Mouse (Mus musculus) lung, postnatal 0 days (tissue): ENCODE measurements at regions not wholly inside any gene's neighbourhood (a gene's known extent, or its start where the extent isn't known, plus 50 kb on each side); places are given as distances from the start of the nearest gene placed in this dataset.

Experiments used
- ATAC-seq: fragments of 200-750 bp; cut with Nextera tagmentation; 2 replicates; pipeline ENCODE4 v1.8.0; 2017; ENCODE audit warnings: moderate library complexity
- DNase-seq: peaks from one replicate; pipeline ENCODE4 v3.0.0-alpha.2; 2016; ENCODE audit warnings: low spot score
- H3K27ac ChIP-seq: fragments of 300-500 bp; sonication (generic); 2 replicates; pipeline ENCODE4 v1.5.1; 2014; ENCODE audit warnings: antibody characterized with exemption, mild to moderate bottlenecking, low read length, mixed read lengths
- H3K27me3 ChIP-seq: fragments of 300-500 bp; sonication (generic); replicated peaks from 2 replicates; pipeline ENCODE4 v1.6.1; 2014; ENCODE audit warnings: low read length, mixed read lengths; ENCODE audit not compliant: insufficient read depth
- H3K36me3 ChIP-seq: fragments of 300-500 bp; sonication (generic); 2 replicates; pipeline ENCODE4 v1.6.1; 2014; ENCODE audit warnings: low read length, mixed read lengths; ENCODE audit not compliant: insufficient read depth
- H3K4me1 ChIP-seq: fragments of 300-500 bp; sonication (generic); 2 replicates; pipeline ENCODE4 v1.6.1; 2014; ENCODE audit warnings: antibody characterized with exemption, low read depth, low read length, mixed read lengths; ENCODE audit not compliant: insufficient read depth
- H3K4me2 ChIP-seq: fragments of 300-500 bp; sonication (generic); replicated peaks from 2 replicates; pipeline ENCODE4 v1.6.1; 2014; ENCODE audit warnings: low read depth, mild to moderate bottlenecking, low read length, moderate library complexity, mixed read lengths
- H3K4me3 ChIP-seq: fragments of 300-500 bp; sonication (generic); 2 replicates; pipeline ENCODE4 v1.5.1; 2014; ENCODE audit warnings: low read depth, low read length
- H3K9ac ChIP-seq: fragments of 300-500 bp; sonication (generic); replicated peaks from 2 replicates; pipeline ENCODE4 v1.6.1; 2014; ENCODE audit warnings: low read depth, mild to moderate bottlenecking
- H3K9me3 ChIP-seq: fragments of 300-500 bp; sonication (generic); 2 replicates; pipeline ENCODE4 v1.6.1; 2016; ENCODE audit warnings: low read length, mixed read lengths
- CTCF ChIP-seq: IDR thresholded peaks from 2 replicates; pipeline ENCODE4 v1.5.1; 2016; ENCODE audit warnings: antibody characterized with exemption, mild to moderate bottlenecking
- EP300 ChIP-seq: IDR thresholded peaks from 2 replicates; pipeline ENCODE4 v1.6.1; 2016; ENCODE audit warnings: antibody characterized with exemption, mild to moderate bottlenecking, control low read depth
- WGBS: fragments of 180-500 bp; shearing (Covaris S2); extraction: QIAGEN DNeasy Blood & Tissue Kit; methylation state at CpG from one replicate; pipeline ENCODE4 v1.1.7; 2014; 5-methylcytosine and 5-hydroxymethylcytosine counted together

DNA sequence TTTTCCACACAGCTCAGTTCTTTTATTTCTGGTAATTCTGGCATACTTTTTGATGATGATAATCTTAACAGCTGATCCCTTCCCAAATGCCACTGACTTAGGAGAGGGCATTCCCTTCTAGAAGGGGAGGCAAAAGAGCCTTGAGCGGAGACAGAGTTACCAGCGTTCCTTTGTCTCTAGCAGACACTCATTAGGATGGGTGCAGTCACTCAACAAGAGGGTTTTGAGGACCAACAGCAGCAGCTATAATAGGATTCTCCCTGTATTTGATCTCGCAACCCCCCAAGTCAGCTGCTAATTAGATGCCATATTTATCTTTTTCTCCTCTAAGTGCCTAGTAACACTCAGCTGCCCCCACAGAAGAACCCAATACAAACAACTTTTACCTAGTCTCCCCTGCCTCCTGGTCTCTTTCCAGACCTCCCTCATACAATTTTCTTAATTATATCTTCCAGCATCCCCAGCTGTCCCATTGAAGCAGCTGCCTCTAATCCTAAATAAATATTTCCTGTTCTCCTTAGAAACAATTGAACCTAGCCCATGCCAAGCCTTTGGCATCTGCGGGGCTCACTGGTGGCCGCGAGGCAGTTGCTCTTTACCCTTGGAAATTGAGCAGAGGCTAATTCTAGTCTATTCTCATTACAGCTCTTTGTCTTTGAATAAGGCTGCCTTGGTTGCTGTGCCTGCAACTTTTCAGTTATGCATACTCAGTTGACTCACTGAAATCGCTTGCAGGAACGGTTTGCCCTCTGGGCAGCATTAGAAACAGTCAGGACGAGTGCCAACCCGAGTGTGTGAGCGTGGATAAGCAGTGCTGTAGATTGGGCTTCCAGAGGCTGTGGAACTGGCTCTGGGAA lies 286.6 kb downstream of the Slc30a10 start:
- no peaks in the 10 kb centered on the region for H3K27me3 ChIP-seq
- H3K4me1 ChIP-seq: no peaks in the 10 kb centered on the region
- TF ChIP-seq EP300 (no peak), CTCF (no peak)
- no peaks in the 10 kb centered on the region for H3K9me3 ChIP-seq
- DNase-seq: no peak
- H3K4me2 ChIP-seq: no peak overlapping the region
- no peak overlapping the region for H3K9ac ChIP-seq
- H3K27ac ChIP-seq: no peak overlapping the region
- H3K4me3 ChIP-seq: no peak overlapping the region
- H3K36me3 ChIP-seq: no peaks in the 10 kb centered on the region
- ATAC-seq: no peak
- WGBS: 35% methylated on average over 11 of the region's 11 CpGs

DNA sequence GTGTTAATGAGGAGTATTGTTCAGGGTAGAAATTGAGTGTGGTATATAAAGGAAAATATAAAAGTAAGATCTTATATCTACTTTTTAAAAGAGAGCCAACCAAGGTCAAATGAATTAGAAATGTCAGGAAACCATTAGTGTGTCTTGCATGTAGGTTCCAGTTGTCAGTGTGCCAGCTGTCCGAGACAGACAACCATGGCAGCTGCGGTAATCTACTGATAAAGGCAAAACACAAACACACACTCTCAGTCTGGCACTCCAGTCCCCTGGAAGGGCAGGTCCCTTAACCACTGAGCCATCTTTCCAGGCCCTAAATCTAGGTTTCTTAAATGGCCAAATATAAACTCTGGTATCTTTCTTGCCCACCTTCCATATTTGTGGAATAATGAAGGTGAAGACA lies 294.6 kb downstream of the Slc30a10 start:
- no peak overlapping the region for H3K9ac ChIP-seq
- no peak for TF ChIP-seq CTCF
- no peak for TF ChIP-seq EP300
- H3K36me3 ChIP-seq: no peaks in the 10 kb centered on the region
- H3K27me3 ChIP-seq: no peaks in the 10 kb centered on the region
- no peaks in the 10 kb centered on the region for H3K9me3 ChIP-seq
- no peak overlapping the region for H3K4me3 ChIP-seq
- H3K27ac ChIP-seq: no peak overlapping the region
- H3K4me2 ChIP-seq: no peak overlapping the region
- DNase-seq: no peak
- ATAC-seq: no peak
- WGBS: 43% methylated on average over 2 of the region's 2 CpGs
- no peaks in the 10 kb centered on the region for H3K4me1 ChIP-seq

DNA sequence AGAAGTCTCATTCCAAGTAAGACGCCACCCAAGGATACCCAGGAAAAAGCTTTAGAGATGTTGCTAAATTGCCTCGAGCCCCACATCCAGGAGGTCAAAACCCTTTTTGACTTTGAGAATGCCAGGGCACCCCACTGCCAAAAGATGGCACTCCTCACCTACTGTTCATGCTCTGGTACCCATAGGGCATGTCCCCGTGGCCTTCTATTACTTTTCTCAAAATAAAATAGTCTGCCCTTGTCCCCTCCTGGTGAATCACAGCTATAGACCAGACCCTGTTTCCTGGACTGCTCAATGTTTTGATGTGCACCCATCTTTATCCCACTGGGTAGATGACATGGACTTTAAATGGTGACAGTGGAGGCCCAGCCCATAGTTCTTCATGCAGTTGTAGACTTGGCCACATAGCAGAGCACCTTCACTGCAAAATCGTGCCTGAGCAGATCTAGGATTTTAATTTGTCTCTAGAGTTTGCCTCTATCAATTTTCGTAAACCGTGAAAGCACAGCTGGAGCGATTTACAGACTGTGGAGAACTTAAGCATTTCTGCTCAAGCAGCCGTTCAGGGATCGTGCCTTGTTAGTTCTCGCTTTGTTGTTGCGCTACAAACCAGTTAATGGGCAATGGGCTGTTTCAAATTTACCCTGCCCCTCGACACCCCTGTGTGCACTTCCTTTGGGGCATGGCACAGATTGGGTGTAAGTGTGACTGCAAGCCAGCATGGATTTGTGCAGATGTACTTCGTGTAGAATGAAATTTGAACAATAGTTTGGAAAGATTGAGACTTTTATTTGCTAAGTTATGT lies 300.0 kb downstream of the Slc30a10 start:
- no peaks in the 10 kb centered on the region for H3K4me1 ChIP-seq
- H3K4me2 ChIP-seq: no peak overlapping the region
- peak; percentile 50 for DNase-seq
- H3K27ac ChIP-seq: no peak overlapping the region
- 75% methylated on average over 13 of the region's 13 CpGs for WGBS
- no peak overlapping the region for H3K9ac ChIP-seq
- TF ChIP-seq EP300 (no peak), CTCF (peak; percentile 67)
- H3K36me3 ChIP-seq: no peaks in the 10 kb centered on the region
- H3K27me3 ChIP-seq: no peaks in the 10 kb centered on the region
- no peak for ATAC-seq
- no peak overlapping the region for H3K4me3 ChIP-seq
- no peaks in the 10 kb centered on the region for H3K9me3 ChIP-seq

DNA sequence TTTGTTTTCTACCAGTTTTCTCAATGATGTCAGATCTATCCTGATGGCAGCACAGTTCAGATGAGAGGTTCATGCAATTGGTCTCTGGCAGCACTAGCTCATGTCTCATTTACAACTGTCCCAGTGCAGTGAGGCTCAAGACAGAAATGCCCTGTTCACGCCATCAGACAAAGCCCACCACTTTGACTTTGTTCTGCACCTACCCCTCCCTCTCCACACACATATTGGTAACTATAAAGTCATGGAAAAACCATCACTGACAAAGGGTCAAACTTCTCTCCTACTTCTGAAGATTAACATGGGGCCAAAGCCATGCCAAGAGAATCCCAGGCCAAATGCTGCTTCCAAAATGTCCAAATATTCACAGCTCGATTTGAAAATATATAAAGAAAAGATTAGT lies 302.7 kb downstream of the Slc30a10 start:
- DNase-seq (no peak), ATAC-seq (no peak)
- no peak overlapping the region for H3K27ac ChIP-seq
- H3K27me3 ChIP-seq: no peaks in the 10 kb centered on the region
- H3K4me1 ChIP-seq: no peaks in the 10 kb centered on the region
- 72% methylated on average over 2 of the region's 2 CpGs for WGBS
- H3K4me2 ChIP-seq: no peak overlapping the region
- no peak overlapping the region for H3K4me3 ChIP-seq
- H3K36me3 ChIP-seq: no peaks in the 10 kb centered on the region
- no peak overlapping the region for H3K9ac ChIP-seq
- TF ChIP-seq CTCF: no peak
- H3K9me3 ChIP-seq: no peaks in the 10 kb centered on the region

DNA sequence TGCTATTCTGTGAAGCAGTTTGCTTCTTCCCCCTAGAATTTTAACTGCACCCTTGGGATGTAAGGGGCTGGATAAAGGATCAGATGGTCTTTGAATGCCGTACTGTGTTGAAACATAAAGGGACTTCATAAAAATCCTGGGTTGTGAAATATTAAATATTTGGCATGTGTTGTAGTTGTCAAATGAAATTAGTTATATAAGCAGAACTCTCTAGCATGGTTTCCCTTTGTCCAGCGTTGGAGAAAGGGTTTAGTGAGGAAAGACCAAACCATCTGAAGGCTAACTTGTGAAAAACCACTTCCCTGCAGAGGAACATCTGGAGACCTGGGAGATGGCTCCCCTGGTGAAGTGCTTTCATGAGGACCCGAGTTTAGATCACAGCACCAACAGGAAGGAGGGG lies 319.6 kb downstream of the Slc30a10 start:
- no peaks in the 10 kb centered on the region for H3K4me1 ChIP-seq
- WGBS: 23% methylated on average over 3 of the region's 3 CpGs
- H3K9me3 ChIP-seq: no peaks in the 10 kb centered on the region
- no peak overlapping the region for H3K4me2 ChIP-seq
- no peaks in the 10 kb centered on the region for H3K27me3 ChIP-seq
- ATAC-seq (peak; percentile 30; the same call in 1 of the 2 replicates), DNase-seq (peak; percentile 77)
- H3K9ac ChIP-seq: no peak overlapping the region
- H3K4me3 ChIP-seq: no peak overlapping the region
- no peaks in the 10 kb centered on the region for H3K36me3 ChIP-seq
- TF ChIP-seq EP300: no peak
- no peak for TF ChIP-seq CTCF
- no peak overlapping the region for H3K27ac ChIP-seq

DNA sequence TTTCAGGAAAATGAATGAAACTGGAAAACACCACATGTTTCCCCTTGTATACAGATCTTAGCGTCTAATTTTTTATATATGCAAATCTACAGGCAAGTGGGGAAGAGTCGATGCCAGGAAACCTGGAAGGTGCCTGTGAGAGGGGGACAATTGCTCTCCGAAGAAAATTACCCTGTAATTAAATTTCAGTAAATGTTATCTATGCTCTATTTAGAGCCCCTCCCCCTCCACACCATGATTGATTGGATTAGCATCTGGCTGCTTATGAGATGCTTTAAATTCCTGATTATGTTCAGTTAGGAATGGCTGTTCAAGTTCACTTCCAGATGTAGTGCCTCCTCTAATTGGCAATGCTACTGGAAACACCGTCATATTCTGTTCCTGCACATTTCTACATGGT lies 325.0 kb downstream of the Slc30a10 start:
- H3K9ac ChIP-seq: no peak overlapping the region
- TF ChIP-seq CTCF (no peak), EP300 (no peak)
- H3K4me2 ChIP-seq: no peak overlapping the region
- no peak for ATAC-seq
- H3K36me3 ChIP-seq: no peaks in the 10 kb centered on the region
- DNase-seq: no peak
- H3K27me3 ChIP-seq: no peaks in the 10 kb centered on the region
- H3K4me3 ChIP-seq: no peak overlapping the region
- H3K27ac ChIP-seq: no peak overlapping the region
- H3K9me3 ChIP-seq: no peaks in the 10 kb centered on the region
- WGBS: 72% methylated on average over 4 of the region's 4 CpGs
- no peaks in the 10 kb centered on the region for H3K4me1 ChIP-seq
